Mouse (Mus musculus) megakaryocyte-erythroid progenitor cell, adult 5-6 weeks (primary cell): ENCODE data around the gene Ybx1. TPM values are rescaled to one million over a fixed set of nuclear protein-coding genes. Genes with fewer than 3 reads are reported as not detected.
"Not testable (repeated sequence)": the region's sequence is repeated elsewhere in the genome, so short reads cannot be mapped to it uniquely, and the experiment has no call there.

ENCODE experiments used
- ATAC-seq: replicated peaks from 2 replicates; pipeline ENCODE4 v1.8.0; 2016; ENCODE audit warnings: mild to moderate bottlenecking, inconsistent platforms; ENCODE audit not compliant: severe bottlenecking, poor library complexity, low FRiP score, low TSS enrichment
- total RNA-seq, 2 experiments: library from RNA; stranded (forward) in 1 of 2; stranded (reverse) in 1 of 2; fragments of 200-1000, 215-1000 nt in 1 of 2; fragments of >200 nt in 1 of 2; fragmentation: Nextera tagmentation in 1 of 2; gene quantifications; 2 replicates each; pipeline ENCODE4 v1.2.3; 2014 to 2017

Gene Ybx1
- total RNA-seq (2014; fragmentation: Nextera tagmentation) (1,098 and 1,257 TPM in 2 replicates), total RNA-seq (2017) (1,610 and 1,654 TPM in 2 replicates)

GRCm38 (mm10) chr4:119294415-119295133, at the start of gene Ybx1:
Gene Ybx1 (minus strand): TSS chr4:119294604.
- ATAC-seq: peak; percentile 98

- peak; percentile 78 for ATAC-seq
Measured at GRCm38 (mm10) chr4:119338861-119339361, 44.5 kb upstream of the Ybx1 start.

GRCm38 (mm10) chr4:119338422-119338821, 44.0 kb upstream of the Ybx1 start:
- no peak for ATAC-seq

GRCm38 (mm10) chr4:119333487-119333886, 39.1 kb upstream of the Ybx1 start:
- no peak for ATAC-seq

- no peak for ATAC-seq
Measured at GRCm38 (mm10) chr4:119320896-119321550, 26.6 kb upstream of the Ybx1 start.

GRCm38 (mm10) chr4:119320131-119320830, 25.9 kb upstream of the Ybx1 start, which contains the start of gene Ppih:
Gene Ppih (minus strand): TSS chr4:119320546.
- peak; percentile 99 for ATAC-seq

GRCm38 (mm10) chr4:119313756-119314155, 19.4 kb upstream of the Ybx1 start:
- ATAC-seq: no peak

GRCm38 (mm10) chr4:119305418-119305817, 11.0 kb upstream of the Ybx1 start:
- no peak for ATAC-seq

GRCm38 (mm10) chr4:119303291-119303690, 8.9 kb upstream of the Ybx1 start:
- no peak for ATAC-seq

- ATAC-seq: no peak
Measured at GRCm38 (mm10) chr4:119301777-119302176, 7.4 kb upstream of the Ybx1 start.

- no peak for ATAC-seq
Measured at GRCm38 (mm10) chr4:119300761-119301160, 6.4 kb upstream of the Ybx1 start.

- ATAC-seq: no peak
Measured at GRCm38 (mm10) chr4:119297361-119297760, 3.0 kb upstream of the Ybx1 start.

- ATAC-seq: no peak
Measured at GRCm38 (mm10) chr4:119295134-119295453, 690 bp upstream of the Ybx1 start.

GRCm38 (mm10) chr4:119293574-119294258, 688 bp downstream of the Ybx1 start:
- ATAC-seq: no peak

GRCm38 (mm10) chr4:119292771-119293573, 1.4 kb downstream of the Ybx1 start:
- peak; percentile 46 for ATAC-seq

GRCm38 (mm10) chr4:119291921-119292320, 2.5 kb downstream of the Ybx1 start:
- no peak for ATAC-seq

GRCm38 (mm10) chr4:119285336-119285735, 9.1 kb downstream of the Ybx1 start:
- ATAC-seq: peak; percentile 50

GRCm38 (mm10) chr4:119284861-119285260, 9.5 kb downstream of the Ybx1 start:
- no peak for ATAC-seq

GRCm38 (mm10) chr4:119278784-119279183, 15.6 kb downstream of the Ybx1 start:
- ATAC-seq: not testable (repeated sequence)
